Mouse (Mus musculus): ENCODE results near the gene Tbx6. TPM values are rescaled to one million over a fixed set of nuclear protein-coding genes. Genes with fewer than 3 reads are reported as not detected.

Tbx6 gene
- polyA plus RNA-seq, 1 experiment from 2014 or later: 0.64 TPM

GRCm38 (mm10) chr7:126761529-126762067 lies 19.7 kb upstream of the Tbx6 start:
- H3K27ac ChIP-seq (ENCODE audit: low read length): no peak overlapping the region
- no peak overlapping the region for H3K4me3 ChIP-seq (ENCODE audit: low read depth, low read length)
- WGBS: 84% methylated on average over 6 of the region's 6 CpGs

GRCm38 (mm10) chr7:126762471-126763008 lies 18.7 kb upstream of the Tbx6 start:
- Histone ChIP-seq H3K4me1 (ENCODE audit: control insufficient read depth, insufficient read depth, low read length) (peaks cover 21% of the 10 kb centered on the region), H3K36me3 (ENCODE audit: control insufficient read depth, insufficient read depth, low read length) (peaks cover 26% of the 10 kb centered on the region), H3K27ac (ENCODE audit: low read length) (no peak overlapping the region), H3K9ac (ENCODE audit: low read depth, low read length) (peak overlapping the region; percentile 42), H3K9me3 (replicated peaks; ENCODE audit: control insufficient read depth, low read length, poor library complexity, severe bottlenecking) (no peaks in the 10 kb centered on the region), H3K4me3 (ENCODE audit: low read depth, low read length) (no peak overlapping the region), H3K27me3 (ENCODE audit: control insufficient read depth, insufficient read depth, low read depth, low read length) (no peaks in the 10 kb centered on the region), H3K4me2 (ENCODE audit: low read length) (peak overlapping the region; percentile 10)
- WGBS: 72% methylated on average over 17 of the region's 17 CpGs
- no peak for ATAC-seq

More at GRCm38 (mm10) chr7:126761529-126762067, 19.7 kb upstream of the Tbx6 start:
- H3K4me2 ChIP-seq (ENCODE audit: low read length): peak overlapping the region; percentile 76; the same call in 1 of the 2 replicates
- no peaks in the 10 kb centered on the region for H3K9me3 ChIP-seq (replicated peaks; ENCODE audit: control insufficient read depth, low read length, poor library complexity, severe bottlenecking)
- ATAC-seq: no peak
- H3K4me1 ChIP-seq (ENCODE audit: control insufficient read depth, insufficient read depth, low read length): peaks cover 21% of the 10 kb centered on the region
- H3K36me3 ChIP-seq (ENCODE audit: control insufficient read depth, insufficient read depth, low read length): peaks cover 19% of the 10 kb centered on the region
- no peak overlapping the region for H3K9ac ChIP-seq (ENCODE audit: low read depth, low read length)
- H3K27me3 ChIP-seq (ENCODE audit: control insufficient read depth, insufficient read depth, low read depth, low read length): no peaks in the 10 kb centered on the region

- no peak for ATAC-seq
- Histone ChIP-seq H3K4me3 (ENCODE audit: low read depth, low read length) (no peak overlapping the region), H3K9ac (ENCODE audit: low read depth, low read length) (no peak overlapping the region), H3K27me3 (ENCODE audit: control insufficient read depth, insufficient read depth, low read depth, low read length) (no peaks in the 10 kb centered on the region), H3K4me1 (ENCODE audit: control insufficient read depth, insufficient read depth, low read length) (peaks cover 20% of the 10 kb centered on the region), H3K27ac (ENCODE audit: low read length) (no peak overlapping the region), H3K4me2 (ENCODE audit: low read length) (no peak overlapping the region), H3K36me3 (ENCODE audit: control insufficient read depth, insufficient read depth, low read length) (peaks cover 31% of the 10 kb centered on the region), H3K9me3 (replicated peaks; ENCODE audit: control insufficient read depth, low read length, poor library complexity, severe bottlenecking) (no peaks in the 10 kb centered on the region)
- WGBS: 90% methylated on average over 9 of the region's 9 CpGs
Measured at GRCm38 (mm10) chr7:126765540-126765939, 15.7 kb upstream of the Tbx6 start.

- Histone ChIP-seq H3K27ac (ENCODE audit: low read length) (no peak within 1 kb of the TSS), H3K4me1 (ENCODE audit: control insufficient read depth, insufficient read depth, low read length) (peaks cover 13% of the 10 kb centered on the region), H3K4me3 (ENCODE audit: low read depth, low read length) (no peak within 1 kb of the TSS), H3K36me3 (ENCODE audit: control insufficient read depth, insufficient read depth, low read length) (peaks cover 31% of the 10 kb centered on the region), H3K4me2 (ENCODE audit: low read length) (no peak within 1 kb of the TSS), H3K27me3 (ENCODE audit: control insufficient read depth, insufficient read depth, low read depth, low read length) (no peaks in the 10 kb centered on the region), H3K9ac (ENCODE audit: low read depth, low read length) (no peak within 1 kb of the TSS), H3K9me3 (replicated peaks; ENCODE audit: control insufficient read depth, low read length, poor library complexity, severe bottlenecking) (no peaks in the 10 kb centered on the region)
- no peak for ATAC-seq
- 89% methylated on average over 16 of the region's 16 CpGs for WGBS
Measured at GRCm38 (mm10) chr7:126766201-126766600, 15.1 kb upstream of the Tbx6 start, which contains the start of gene Gdpd3. TSS of gene Gdpd3 (plus strand) at chr7:126766334.

- 96% methylated on average over 8 of the region's 8 CpGs for WGBS
- H3K27me3 ChIP-seq (ENCODE audit: control insufficient read depth, insufficient read depth, low read depth, low read length): no peaks in the 10 kb centered on the region
- peaks cover 31% of the 10 kb centered on the region for H3K36me3 ChIP-seq (ENCODE audit: control insufficient read depth, insufficient read depth, low read length)
- no peak overlapping the region for H3K4me2 ChIP-seq (ENCODE audit: low read length)
- no peak for ATAC-seq
- H3K9ac ChIP-seq (ENCODE audit: low read depth, low read length): no peak overlapping the region
- H3K27ac ChIP-seq (ENCODE audit: low read length): no peak overlapping the region
- no peaks in the 10 kb centered on the region for H3K9me3 ChIP-seq (replicated peaks; ENCODE audit: control insufficient read depth, low read length, poor library complexity, severe bottlenecking)
- peaks cover 5% of the 10 kb centered on the region for H3K4me1 ChIP-seq (ENCODE audit: control insufficient read depth, insufficient read depth, low read length)
- H3K4me3 ChIP-seq (ENCODE audit: low read depth, low read length): no peak overlapping the region
Measured at GRCm38 (mm10) chr7:126767001-126767400, 14.3 kb upstream of the Tbx6 start.

GRCm38 (mm10) chr7:126770784-126771183 lies 10.5 kb upstream of the Tbx6 start:
- no peak for ATAC-seq
- no peak overlapping the region for H3K9ac ChIP-seq (ENCODE audit: low read depth, low read length)
- peaks cover 16% of the 10 kb centered on the region; the same call in 1 of the 2 replicates for H3K36me3 ChIP-seq (ENCODE audit: control insufficient read depth, insufficient read depth, low read length)
- no peak overlapping the region for H3K4me2 ChIP-seq (ENCODE audit: low read length)
- WGBS: 86% methylated on average over 11 of the region's 12 CpGs
- no peak overlapping the region for H3K27ac ChIP-seq (ENCODE audit: low read length)
- peaks cover 2% of the 10 kb centered on the region; the same call in 1 of the 2 replicates for H3K4me1 ChIP-seq (ENCODE audit: control insufficient read depth, insufficient read depth, low read length)
- H3K4me3 ChIP-seq (ENCODE audit: low read depth, low read length): no peak overlapping the region
- no peaks in the 10 kb centered on the region for H3K9me3 ChIP-seq (replicated peaks; ENCODE audit: control insufficient read depth, low read length, poor library complexity, severe bottlenecking)
- no peaks in the 10 kb centered on the region for H3K27me3 ChIP-seq (ENCODE audit: control insufficient read depth, insufficient read depth, low read depth, low read length)

- H3K27me3 ChIP-seq (ENCODE audit: control insufficient read depth, insufficient read depth, low read depth, low read length): no peaks in the 10 kb centered on the region
- H3K4me2 ChIP-seq (ENCODE audit: low read length): no peak overlapping the region
- H3K4me3 ChIP-seq (ENCODE audit: low read depth, low read length): no peak overlapping the region
- no peak overlapping the region for H3K9ac ChIP-seq (ENCODE audit: low read depth, low read length)
- H3K27ac ChIP-seq (ENCODE audit: low read length): no peak overlapping the region
- no peak for ATAC-seq
- H3K9me3 ChIP-seq (replicated peaks; ENCODE audit: control insufficient read depth, low read length, poor library complexity, severe bottlenecking): no peaks in the 10 kb centered on the region
- peaks cover 20% of the 10 kb centered on the region for H3K4me1 ChIP-seq (ENCODE audit: control insufficient read depth, insufficient read depth, low read length)
- WGBS: 90% methylated on average over 2 of the region's 2 CpGs
- H3K36me3 ChIP-seq (ENCODE audit: control insufficient read depth, insufficient read depth, low read length): peaks cover 2% of the 10 kb centered on the region; the same call in 1 of the 2 replicates
Measured at GRCm38 (mm10) chr7:126773351-126773750, 7.9 kb upstream of the Tbx6 start.

- Histone ChIP-seq H3K4me2 (ENCODE audit: low read length) (no peak overlapping the region), H3K4me3 (ENCODE audit: low read depth, low read length) (no peak overlapping the region), H3K4me1 (ENCODE audit: control insufficient read depth, insufficient read depth, low read length) (peaks cover 21% of the 10 kb centered on the region), H3K36me3 (ENCODE audit: control insufficient read depth, insufficient read depth, low read length) (no peaks in the 10 kb centered on the region), H3K27ac (ENCODE audit: low read length) (no peak overlapping the region), H3K9ac (ENCODE audit: low read depth, low read length) (no peak overlapping the region), H3K27me3 (ENCODE audit: control insufficient read depth, insufficient read depth, low read depth, low read length) (no peaks in the 10 kb centered on the region), H3K9me3 (replicated peaks; ENCODE audit: control insufficient read depth, low read length, poor library complexity, severe bottlenecking) (no peaks in the 10 kb centered on the region)
- WGBS: 80% methylated on average over 2 of the region's 2 CpGs
- ATAC-seq: no peak
Measured at GRCm38 (mm10) chr7:126774463-126774862, 6.8 kb upstream of the Tbx6 start.

GRCm38 (mm10) chr7:126775185-126775977 lies 5.9 kb upstream of the Tbx6 start:
- Histone ChIP-seq H3K27ac (ENCODE audit: low read length) (0 out of 2 replicates have a peak overlapping the region, but pooled peaks have one; percentile 91), H3K9ac (ENCODE audit: low read depth, low read length) (peak overlapping the region; percentile 96; the same call in 1 of the 2 replicates), H3K27me3 (ENCODE audit: control insufficient read depth, insufficient read depth, low read depth, low read length) (no peaks in the 10 kb centered on the region), H3K4me1 (ENCODE audit: control insufficient read depth, insufficient read depth, low read length) (peaks cover 29% of the 10 kb centered on the region), H3K36me3 (ENCODE audit: control insufficient read depth, insufficient read depth, low read length) (no peaks in the 10 kb centered on the region), H3K9me3 (replicated peaks; ENCODE audit: control insufficient read depth, low read length, poor library complexity, severe bottlenecking) (no peaks in the 10 kb centered on the region), H3K4me2 (ENCODE audit: low read length) (no peak overlapping the region), H3K4me3 (ENCODE audit: low read depth, low read length) (no peak overlapping the region)
- 88% methylated on average over 10 of the region's 10 CpGs for WGBS
- ATAC-seq: no peak
